Comparison of ENCODE assay signal across 10 mouse cellular contexts in the genomic region with DNA sequence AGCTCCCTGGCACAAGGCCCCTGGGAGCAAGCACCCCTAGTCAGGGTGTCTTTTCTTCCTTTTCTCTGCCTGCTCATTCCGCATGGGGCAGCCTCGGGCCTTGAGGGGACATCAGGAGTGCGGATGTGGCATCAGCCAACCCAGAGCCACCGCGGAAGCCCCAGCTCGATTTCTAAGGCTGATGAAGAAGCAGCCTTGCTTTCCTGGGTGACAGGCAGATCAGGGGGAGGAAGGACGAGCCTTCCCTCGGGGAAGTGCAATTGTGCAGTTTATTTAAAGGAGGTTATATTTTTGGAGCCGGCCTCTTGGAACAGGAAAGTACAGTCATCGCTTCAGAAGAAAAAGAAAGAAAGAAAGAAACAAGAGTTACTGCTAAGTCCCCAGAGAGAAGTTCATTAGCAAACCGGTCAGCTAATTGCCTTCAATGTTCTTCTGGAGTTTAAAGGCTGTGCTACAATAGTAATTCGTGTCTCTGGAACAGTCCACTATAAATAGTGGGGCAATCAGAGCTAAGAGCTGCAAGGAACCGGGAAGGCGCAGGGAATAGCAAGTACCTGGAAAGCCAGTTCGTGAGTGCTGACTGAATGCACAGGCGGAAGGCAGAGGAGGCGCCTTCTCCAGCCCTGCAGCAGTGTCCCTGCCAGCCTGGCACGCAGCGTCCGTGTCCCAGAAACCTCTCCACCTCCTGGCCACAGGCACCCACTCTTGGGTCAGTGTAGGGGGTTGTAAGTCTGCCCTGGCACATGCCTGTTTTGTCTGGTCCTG. TPM values are rescaled to one million over a fixed set of nuclear protein-coding genes. Genes with fewer than 3 reads are reported as not detected.
DNase-seq lines count a peak whose midpoint lies in the region; ATAC-seq lines count a peak whose summit lies in the region.
"Had no signal": no experiment of that assay in that cellular context is flagged by ENCODE, and none has a peak within 500 bp of the region (broad histone marks: within the 10 kb centered on the region; RNA-seq: fewer than 3 reads in every experiment).

No protein-coding gene starts in this region.

- no peak overlapping the region for H3K27ac ChIP-seq in heart, embryonic 13.5 days (replicated peaks)
- H3K27ac ChIP-seq in neural tube, embryonic 13.5 days (replicated peaks): no peak overlapping the region
- H3K27ac ChIP-seq in kidney, embryonic 15.5 days: no peak overlapping the region
- H3K27ac ChIP-seq: liver, embryonic 15.5 days had no signal

- no peak for ATAC-seq in heart, embryonic 13.5 days (ENCODE audit: extremely low read depth, insufficient number of reproducible peaks, low FRiP score, low TSS enrichment)
- ATAC-seq in neural tube, embryonic 13.5 days (ENCODE audit: low read depth): 0 out of 2 replicates have a peak, but pooled peaks have one; percentile 33
- no peak for ATAC-seq in kidney, embryonic 15.5 days (replicated peaks; ENCODE audit: low FRiP score)

- H3K36me3 ChIP-seq in heart, embryonic 13.5 days: no peaks in the 10 kb centered on the region
- no peaks in the 10 kb centered on the region for H3K36me3 ChIP-seq in neural tube, embryonic 13.5 days
- no peaks in the 10 kb centered on the region for H3K36me3 ChIP-seq in kidney, embryonic 15.5 days
- H3K36me3 ChIP-seq: liver, embryonic 15.5 days had no signal

- no peaks in the 10 kb centered on the region for H3K9me3 ChIP-seq in heart, embryonic 13.5 days
- no peaks in the 10 kb centered on the region for H3K9me3 ChIP-seq in neural tube, embryonic 13.5 days
- H3K9me3 ChIP-seq in kidney, embryonic 15.5 days (replicated peaks): no peaks in the 10 kb centered on the region
- H3K9me3 ChIP-seq: liver, embryonic 15.5 days had no signal

- H3K4me2 ChIP-seq in heart, embryonic 13.5 days: no peak overlapping the region
- H3K4me2 ChIP-seq in neural tube, embryonic 13.5 days: no peak overlapping the region
- no peak overlapping the region for H3K4me2 ChIP-seq in kidney, embryonic 15.5 days
- H3K4me2 ChIP-seq: liver, embryonic 15.5 days had no signal

- 60% methylated on average over 20 of the region's 20 CpGs for WGBS in heart, embryonic 13.5 days
- 41% methylated on average over 20 of the region's 20 CpGs for WGBS in neural tube, embryonic 13.5 days
- WGBS in kidney, embryonic 15.5 days: 42% methylated on average over 20 of the region's 20 CpGs

- no peak for DNase-seq in heart, postnatal 25 days (ENCODE audit: low spot score)
- no peak for DNase-seq in neural tube, embryonic 10.5 days (ENCODE audit: extremely low spot score, low spot score)
- DNase-seq in layer of hippocampus, adult 9-11 months: peak; percentile 64
- DNase-seq in right cerebral cortex, postnatal 14 days: peak; percentile 52
- DNase-seq in gastrocnemius, postnatal 25 days: no peak
- DNase-seq: adrenal gland, postnatal 25 days had no signal

- intact Hi-C loops in heart, postnatal 25 days (cut with DNase I): loop anchor here (5.0 kb wide), 1 partner anchor 36 kb away; a partner anchor contains a TSS

- peak overlapping the region; percentile 37; the same call in 1 of the 2 replicates for H3K9ac ChIP-seq in heart, embryonic 13.5 days
- no peak overlapping the region for H3K9ac ChIP-seq in neural tube, embryonic 13.5 days
- no peak overlapping the region for H3K9ac ChIP-seq in kidney, embryonic 15.5 days
- H3K9ac ChIP-seq: liver, embryonic 15.5 days had no signal

- peaks cover 42% of the 10 kb centered on the region for H3K27me3 ChIP-seq in heart, embryonic 13.5 days (replicated peaks)
- peaks cover 43% of the 10 kb centered on the region for H3K27me3 ChIP-seq in neural tube, embryonic 13.5 days
- H3K27me3 ChIP-seq in kidney, embryonic 15.5 days: peaks cover 42% of the 10 kb centered on the region

- no peak overlapping the region for H3K4me3 ChIP-seq in heart, embryonic 13.5 days
- H3K4me3 ChIP-seq in neural tube, embryonic 13.5 days: no peak overlapping the region
- no peak overlapping the region for H3K4me3 ChIP-seq in kidney, embryonic 15.5 days (replicated peaks)
- H3K4me3 ChIP-seq: liver, embryonic 15.5 days had no signal

- H3K4me1 ChIP-seq in heart, embryonic 13.5 days: peaks cover 12% of the 10 kb centered on the region; the same call in 1 of the 2 replicates
- H3K4me1 ChIP-seq in neural tube, embryonic 13.5 days (replicated peaks): peaks cover 8% of the 10 kb centered on the region; the same call in 1 of the 2 replicates
- H3K4me1 ChIP-seq in kidney, embryonic 15.5 days: peaks cover 19% of the 10 kb centered on the region

RNA-seq across cellular contexts. Expression of a gene that starts 24.4 kb away (rescaled TPM):
- polyA plus RNA-seq in heart, embryonic 13.5 days (2015; fragmentation: Nextera tagmentation; extraction: Ambion mirVana): 220 and 237 TPM in 2 replicates
- total RNA-seq in heart, postnatal 25 days (2021): 100 to 1,000 TPM in 1 of 2 experiments, 10 to 100 TPM in 1; 92.7 to 102 TPM
- polyA plus RNA-seq in neural tube, embryonic 13.5 days (2015; fragmentation: Nextera tagmentation; extraction: Ambion mirVana): 365 and 462 TPM in 2 replicates
- polyA plus RNA-seq in kidney, embryonic 15.5 days (2015; fragmentation: Nextera tagmentation; extraction: Ambion mirVana): 287 and 316 TPM in 2 replicates
- total RNA-seq in gastrocnemius, postnatal 25 days (2021): 10 to 100 TPM; 58.8 to 62.0 TPM

RNA-seq across cellular contexts. Expression of a gene that starts 36.1 kb away (rescaled TPM):
- polyA plus RNA-seq in heart, embryonic 13.5 days (2015; fragmentation: Nextera tagmentation; extraction: Ambion mirVana): 36.7 and 41.7 TPM in 2 replicates
- 100 to 1,000 TPM; 204 to 227 TPM for total RNA-seq in heart, postnatal 25 days (2021)
- 59.3 and 64.0 TPM in 2 replicates for polyA plus RNA-seq in neural tube, embryonic 13.5 days (2015; fragmentation: Nextera tagmentation; extraction: Ambion mirVana)
- 84.9 and 88.7 TPM in 2 replicates for polyA plus RNA-seq in kidney, embryonic 15.5 days (2015; fragmentation: Nextera tagmentation; extraction: Ambion mirVana)
- total RNA-seq in gastrocnemius, postnatal 25 days (2021): 100 to 1,000 TPM; 120 to 123 TPM

RNA-seq across cellular contexts. Expression of a gene that starts 37.1 kb away (rescaled TPM):
- 98.8 and 114 TPM in 2 replicates for polyA plus RNA-seq in heart, embryonic 13.5 days (2015; fragmentation: Nextera tagmentation; extraction: Ambion mirVana)
- 10 to 100 TPM; 23.7 to 28.4 TPM for total RNA-seq in heart, postnatal 25 days (2021)
- 107 and 115 TPM in 2 replicates for polyA plus RNA-seq in neural tube, embryonic 13.5 days (2015; fragmentation: Nextera tagmentation; extraction: Ambion mirVana)
- 182 and 209 TPM in 2 replicates for polyA plus RNA-seq in kidney, embryonic 15.5 days (2015; fragmentation: Nextera tagmentation; extraction: Ambion mirVana)
- 10 to 100 TPM; 12.5 to 17.1 TPM for total RNA-seq in gastrocnemius, postnatal 25 days (2021)

Comparison
In these comparisons a context has a peak if more than half of its experiments do, and no peak if none do; other contexts are left out.
1. DNase-seq: peak in layer of hippocampus, adult 9-11 months (single experiment) and right cerebral cortex, postnatal 14 days (single experiment); none in heart, postnatal 25 days (single experiment), neural tube, embryonic 10.5 days (single experiment) and gastrocnemius, postnatal 25 days (single experiment).